Mouse (Mus musculus) C2C12 (cell line): ENCODE data around the gene 1700003H04Rik. TPM values are rescaled to one million over a fixed set of nuclear protein-coding genes. Genes with fewer than 3 reads are reported as not detected.

Source experiments
- H3K27me3 ChIP-seq: one replicate; pipeline ENCODE4 v1.6.1; 2011; ENCODE audit not compliant: control insufficient read depth, insufficient read depth, insufficient read length
- H3K36me3 ChIP-seq: one replicate; pipeline ENCODE4 v1.6.1; 2011; ENCODE audit not compliant: control insufficient read depth, insufficient read depth
- H3K4me3 ChIP-seq: one replicate; pipeline ENCODE4 v1.5.1; 2011; ENCODE audit warnings: mild to moderate bottlenecking, control low read depth; ENCODE audit not compliant: poor library complexity, insufficient read depth, severe bottlenecking
- H3K79me2 ChIP-seq: one replicate; pipeline ENCODE4 v1.6.1; 2011; ENCODE audit not compliant: control insufficient read depth, insufficient read depth
- H3K79me3 ChIP-seq: one replicate; pipeline ENCODE4 v1.6.1; 2011; ENCODE audit warnings: low read depth, control low read depth
- H3ac ChIP-seq: one replicate; pipeline ENCODE3; 2011; ENCODE audit warnings: low read depth; ENCODE audit not compliant: control insufficient read depth, insufficient read length
- CEBPB ChIP-seq: IDR thresholded peaks from one replicate; pipeline ENCODE4 v1.6.1; 2011; ENCODE audit warnings: low read depth, mild to moderate bottlenecking, control low read depth, moderate library complexity
- CTCF ChIP-seq: IDR thresholded peaks from one replicate; pipeline ENCODE4 v1.5.1; 2011; ENCODE audit not compliant: control insufficient read depth, insufficient read depth, insufficient read length
- FOSL1 ChIP-seq: IDR thresholded peaks from one replicate; pipeline ENCODE4 v1.8.0; 2011; ENCODE audit warnings: mild to moderate bottlenecking, low read length; ENCODE audit not compliant: poor library complexity, insufficient read depth, severe bottlenecking
- MAX ChIP-seq: IDR thresholded peaks from one replicate; pipeline ENCODE4 v1.6.1; 2011; ENCODE audit warnings: mild to moderate bottlenecking, control low read depth
- MYOD1 ChIP-seq: IDR thresholded peaks from one replicate; pipeline ENCODE4 v1.6.1; 2011; ENCODE audit warnings: low read depth; ENCODE audit not compliant: control insufficient read depth, insufficient read length
- MYOG ChIP-seq: IDR thresholded peaks from one replicate; pipeline ENCODE4 v1.6.1; 2011; ENCODE audit not compliant: control insufficient read depth, insufficient read length; ENCODE audit errors: extremely low read depth
- USF1 ChIP-seq: IDR thresholded peaks from one replicate; pipeline ENCODE4 v1.6.1; 2011; ENCODE audit warnings: low read depth, mild to moderate bottlenecking, control low read depth, moderate library complexity
- polyA plus RNA-seq: library from polyadenylated mRNA; unstranded; fragments of >200 nt; fragmentation: generic; extraction: Trizol; gene quantifications from one replicate; pipeline ENCODE4 v1.2.1, GENCODE M21; 2012; ENCODE audit warnings: missing spikeins

1700003H04Rik gene
- polyA plus RNA-seq, 1 experiment: not detected

DNA sequence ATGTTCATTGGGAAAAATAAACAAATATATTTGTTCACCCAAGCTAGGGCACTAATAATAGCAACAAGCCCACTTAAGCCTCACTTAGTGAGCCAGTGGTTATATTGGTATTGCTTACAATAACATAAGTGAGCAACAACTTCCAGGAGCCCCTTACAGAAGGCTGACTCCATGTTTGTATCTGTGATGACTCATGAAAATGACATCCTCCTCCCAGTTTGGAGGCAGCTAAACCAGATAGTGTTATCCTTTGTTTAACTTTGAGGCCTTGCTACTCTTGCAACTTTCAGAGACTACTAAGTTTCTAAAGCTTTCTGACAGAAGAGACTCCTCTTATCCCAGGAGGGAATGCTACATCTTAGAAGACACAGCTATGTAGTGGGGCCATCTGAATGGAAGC is 16.9 kb upstream of the 1700003H04Rik start:
- Histone ChIP-seq H3K4me3 (no peak overlapping the region), H3K36me3 (no peaks in the 10 kb centered on the region), H3K27me3 (no peaks in the 10 kb centered on the region), H3K79me3 (no peaks in the 10 kb centered on the region), H3K79me2 (no peaks in the 10 kb centered on the region), H3ac (no peak overlapping the region)
- no peak for TF ChIP-seq CTCF
- no peak for TF ChIP-seq MYOG
- TF ChIP-seq CEBPB: no peak
- no peak for TF ChIP-seq USF1
- TF ChIP-seq FOSL1: no peak
- no peak for TF ChIP-seq MYOD1
- no peak for TF ChIP-seq MAX

- TF ChIP-seq MAX: no peak
- Histone ChIP-seq H3K79me2 (no peaks in the 10 kb centered on the region), H3K4me3 (no peak overlapping the region), H3K79me3 (no peaks in the 10 kb centered on the region), H3ac (no peak overlapping the region), H3K27me3 (no peaks in the 10 kb centered on the region), H3K36me3 (no peaks in the 10 kb centered on the region)
Measured at GRCm38 (mm10) chr3:124587534-124587933, 6.6 kb upstream of the 1700003H04Rik start.

DNA sequence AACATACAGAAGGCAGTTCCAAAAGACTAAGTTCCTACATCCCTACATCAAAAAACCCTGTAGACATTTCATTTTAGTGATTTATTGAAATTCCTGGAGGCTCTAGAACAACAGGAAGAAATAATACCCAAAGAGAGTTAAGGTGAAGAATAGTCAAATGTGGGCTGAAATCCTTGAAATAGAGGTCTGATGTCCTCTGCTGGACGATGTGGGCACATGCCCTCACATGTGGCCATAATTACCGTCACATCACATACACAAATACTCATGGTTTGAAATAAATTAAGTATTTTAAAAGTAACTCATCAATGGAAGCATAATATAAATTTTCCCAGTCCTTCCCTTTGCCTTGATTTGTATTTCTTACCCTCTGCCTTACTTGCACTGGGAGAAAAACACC is 4.9 kb upstream of the 1700003H04Rik start:
- H3K79me2 ChIP-seq: no peaks in the 10 kb centered on the region
- no peaks in the 10 kb centered on the region for H3K36me3 ChIP-seq
- no peak overlapping the region for H3K4me3 ChIP-seq
- H3K79me3 ChIP-seq: no peaks in the 10 kb centered on the region
- no peak overlapping the region for H3ac ChIP-seq
- TF ChIP-seq MYOD1: no peak
- TF ChIP-seq USF1: no peak
- no peak for TF ChIP-seq MYOG
- TF ChIP-seq MAX: no peak
- TF ChIP-seq CEBPB: no peak
- TF ChIP-seq CTCF: no peak
- TF ChIP-seq FOSL1: no peak
- no peaks in the 10 kb centered on the region for H3K27me3 ChIP-seq

GRCm38 (mm10) chr3:124557317-124557716 is 23.6 kb downstream of the 1700003H04Rik start:
- TF ChIP-seq CEBPB (no peak), FOSL1 (no peak), MAX (no peak), USF1 (no peak), MYOD1 (no peak), MYOG (no peak), CTCF (no peak)
- H3K36me3 ChIP-seq: no peaks in the 10 kb centered on the region

DNA sequence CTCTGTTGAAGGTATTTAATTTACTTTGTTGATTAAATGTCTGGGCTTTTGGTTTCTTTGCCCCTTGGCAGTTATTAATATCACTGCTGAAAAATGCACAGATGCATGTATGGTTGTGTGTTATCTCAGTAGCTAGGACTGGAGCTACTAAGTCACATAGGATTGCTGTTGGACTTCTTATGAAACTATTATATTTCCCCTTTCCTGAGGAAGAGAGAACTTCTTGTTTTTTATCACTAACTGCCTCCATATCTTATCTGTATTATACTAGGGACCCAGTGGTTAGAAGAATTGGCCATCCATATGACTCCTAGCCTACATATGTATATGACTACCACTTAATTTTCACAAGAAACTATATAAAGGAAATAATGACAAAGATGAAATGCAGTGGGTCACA is 24.9 kb downstream of the 1700003H04Rik start:
- Histone ChIP-seq H3K36me3 (no peaks in the 10 kb centered on the region), H3K79me3 (no peaks in the 10 kb centered on the region), H3K4me3 (no peak overlapping the region), H3ac (no peak overlapping the region), H3K27me3 (no peaks in the 10 kb centered on the region), H3K79me2 (no peaks in the 10 kb centered on the region)
- TF ChIP-seq MYOD1 (no peak), FOSL1 (no peak)

More at GRCm38 (mm10) chr3:124557317-124557716, 23.6 kb downstream of the 1700003H04Rik start:
- H3K27me3 ChIP-seq: no peaks in the 10 kb centered on the region
- H3K79me3 ChIP-seq: no peaks in the 10 kb centered on the region
- no peak overlapping the region for H3K4me3 ChIP-seq
- H3ac ChIP-seq: no peak overlapping the region
- H3K79me2 ChIP-seq: no peaks in the 10 kb centered on the region

DNA sequence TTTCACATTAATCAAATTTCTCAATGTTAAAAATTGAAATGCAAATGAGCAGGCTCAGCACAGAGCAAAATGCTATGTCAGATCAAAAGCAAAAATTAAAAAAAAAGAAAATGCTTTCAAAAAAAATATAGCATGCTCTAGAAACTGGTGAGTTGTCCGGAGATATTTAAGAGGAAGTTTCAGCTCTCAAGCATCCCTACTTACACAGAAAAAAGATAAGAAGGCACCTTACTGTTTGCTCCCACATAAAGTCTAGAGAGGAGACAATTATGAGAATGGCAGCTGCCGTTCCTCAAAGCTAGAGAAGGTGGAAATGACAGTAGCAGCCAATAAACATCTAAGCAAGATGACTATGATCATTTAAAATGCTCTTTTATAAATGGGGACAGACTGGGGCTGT is 25.8 kb downstream of the 1700003H04Rik start:
- no peaks in the 10 kb centered on the region for H3K79me3 ChIP-seq
- H3ac ChIP-seq: no peak overlapping the region
- no peaks in the 10 kb centered on the region for H3K36me3 ChIP-seq
- H3K79me2 ChIP-seq: no peaks in the 10 kb centered on the region
- H3K4me3 ChIP-seq: no peak overlapping the region
- H3K27me3 ChIP-seq: no peaks in the 10 kb centered on the region
- TF ChIP-seq FOSL1 (no peak), MAX (no peak)
